Mouse (Mus musculus) kidney, adult 11 months (tissue): ENCODE measurements around the gene Rims4.

Experiments
- DNase-seq: peaks from one replicate; pipeline ENCODE4 v3.0.0; 2022

The Rims4 gene

GRCm38 (mm10) chr2:163909604-163910003 is 8.9 kb downstream of the Rims4 start:
- DNase-seq: no peak

- DNase-seq: no peak
Observed at GRCm38 (mm10) chr2:163907131-163907530, 11.4 kb downstream of the Rims4 start.

- DNase-seq: no peak
Observed at GRCm38 (mm10) chr2:163904323-163904722, 14.2 kb downstream of the Rims4 start.

- no peak for DNase-seq
Observed at GRCm38 (mm10) chr2:163903461-163903860, 15.0 kb downstream of the Rims4 start.

- DNase-seq: no peak
Observed at GRCm38 (mm10) chr2:163902448-163902847, 16.0 kb downstream of the Rims4 start.

GRCm38 (mm10) chr2:163901043-163901442 is 17.4 kb downstream of the Rims4 start:
- no peak for DNase-seq

GRCm38 (mm10) chr2:163899910-163900411 is 18.5 kb downstream of the Rims4 start:
- DNase-seq: no peak

GRCm38 (mm10) chr2:163897988-163898535 is 20.4 kb downstream of the Rims4 start:
- no peak for DNase-seq

GRCm38 (mm10) chr2:163897026-163897425 is 21.5 kb downstream of the Rims4 start:
- DNase-seq: no peak

- no peak for DNase-seq
Observed at GRCm38 (mm10) chr2:163895156-163895555, 23.3 kb downstream of the Rims4 start.

GRCm38 (mm10) chr2:163893446-163894370 is 24.8 kb downstream of the Rims4 start:
- no peak for DNase-seq

GRCm38 (mm10) chr2:163891271-163891670 is 27.2 kb downstream of the Rims4 start:
- no peak for DNase-seq

GRCm38 (mm10) chr2:163890586-163890985 is 27.9 kb downstream of the Rims4 start:
- DNase-seq: no peak

- no peak for DNase-seq
Observed at GRCm38 (mm10) chr2:163889411-163889810, 29.1 kb downstream of the Rims4 start.

- no peak for DNase-seq
Observed at GRCm38 (mm10) chr2:163882859-163883652, 35.4 kb downstream of the Rims4 start.

GRCm38 (mm10) chr2:163880891-163881290 is 37.6 kb downstream of the Rims4 start:
- peak; percentile 8 for DNase-seq

GRCm38 (mm10) chr2:163876830-163877498 is 41.5 kb downstream of the Rims4 start:
- no peak for DNase-seq

GRCm38 (mm10) chr2:163875484-163875883 is 43.0 kb downstream of the Rims4 start:
- DNase-seq: no peak

GRCm38 (mm10) chr2:163874877-163875276 is 43.6 kb downstream of the Rims4 start:
- DNase-seq: no peak

- DNase-seq: no peak
Observed at GRCm38 (mm10) chr2:163871906-163872305, 46.6 kb downstream of the Rims4 start.

- no peak for DNase-seq
Observed at GRCm38 (mm10) chr2:163871266-163871665, 47.2 kb downstream of the Rims4 start.

- no peak for DNase-seq
Observed at GRCm38 (mm10) chr2:163869783-163870182, 48.7 kb downstream of the Rims4 start.

GRCm38 (mm10) chr2:163866061-163866460 is 52.4 kb downstream of the Rims4 start:
- DNase-seq: no peak
